Mouse (Mus musculus) bone marrow macrophage, adult 2 months (primary cell): ENCODE results near the gene Prmt3. TPM values are rescaled to one million over a fixed set of nuclear protein-coding genes. Genes with fewer than 3 reads are reported as not detected.

ENCODE experiments used
- H3K27ac ChIP-seq: 2 replicates; pipeline ENCODE4 v1.5.1; 2012; ENCODE audit warnings: low read depth, low read length; ENCODE audit not compliant: insufficient read depth
- H3K4me1 ChIP-seq: 2 replicates; pipeline ENCODE4 v1.6.1; 2012; ENCODE audit warnings: low read length; ENCODE audit not compliant: control insufficient read depth, insufficient read depth
- H3K4me3 ChIP-seq: 2 replicates; pipeline ENCODE4 v1.5.1; 2012; ENCODE audit warnings: mild to moderate bottlenecking, low read length, moderate library complexity; ENCODE audit not compliant: insufficient read depth
- CTCF ChIP-seq: IDR thresholded peaks from 2 replicates; pipeline ENCODE4 v1.5.1; 2012; ENCODE audit warnings: low read depth, mild to moderate bottlenecking, low read length, moderate library complexity
- POLR2A ChIP-seq: IDR thresholded peaks from 2 replicates; pipeline ENCODE4 v1.6.1; 2012; ENCODE audit warnings: mild to moderate bottlenecking, low read depth, low read length, borderline replicate concordance
- polyA plus RNA-seq: library from polyadenylated mRNA; stranded (reverse); fragments of >200 nt; gene quantifications from 2 replicates; pipeline ENCODE4 v1.2.4, GENCODE M21; 2012; ENCODE audit not compliant: missing spikeins, insufficient read depth, insufficient read length

The Prmt3 gene
- polyA plus RNA-seq, 1 experiment: 9.2 TPM

DNA sequence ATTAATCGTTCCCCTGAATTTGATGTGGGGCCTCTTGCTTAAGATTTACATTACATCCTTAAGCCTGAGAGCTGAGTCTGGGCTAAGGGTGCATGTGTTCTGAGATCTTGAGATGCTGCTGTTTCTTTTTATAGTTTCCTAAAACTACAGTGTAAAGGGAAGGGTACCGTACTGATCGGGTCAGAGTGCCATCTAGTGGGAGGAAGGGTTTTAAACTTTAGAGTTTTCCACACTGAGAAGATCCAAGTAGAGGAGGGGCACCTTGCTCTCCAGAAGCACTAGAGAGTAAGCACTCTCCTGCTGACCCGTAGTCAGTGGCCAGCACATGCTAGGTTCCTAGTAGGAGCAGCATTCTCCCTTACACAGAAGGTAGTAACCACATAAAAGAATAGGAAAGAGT is 33.2 kb downstream of the Prmt3 start:
- Histone ChIP-seq H3K4me3 (no peak overlapping the region), H3K27ac (no peak overlapping the region), H3K4me1 (no peaks in the 10 kb centered on the region)
- TF ChIP-seq POLR2A: no peak
- no peak for TF ChIP-seq CTCF

GRCm38 (mm10) chr7:49819393-49819792 is 41.2 kb downstream of the Prmt3 start:
- no peak overlapping the region for H3K4me3 ChIP-seq
- H3K4me1 ChIP-seq: no peaks in the 10 kb centered on the region
- no peak for TF ChIP-seq POLR2A
- no peak for TF ChIP-seq CTCF
- no peak overlapping the region for H3K27ac ChIP-seq

DNA sequence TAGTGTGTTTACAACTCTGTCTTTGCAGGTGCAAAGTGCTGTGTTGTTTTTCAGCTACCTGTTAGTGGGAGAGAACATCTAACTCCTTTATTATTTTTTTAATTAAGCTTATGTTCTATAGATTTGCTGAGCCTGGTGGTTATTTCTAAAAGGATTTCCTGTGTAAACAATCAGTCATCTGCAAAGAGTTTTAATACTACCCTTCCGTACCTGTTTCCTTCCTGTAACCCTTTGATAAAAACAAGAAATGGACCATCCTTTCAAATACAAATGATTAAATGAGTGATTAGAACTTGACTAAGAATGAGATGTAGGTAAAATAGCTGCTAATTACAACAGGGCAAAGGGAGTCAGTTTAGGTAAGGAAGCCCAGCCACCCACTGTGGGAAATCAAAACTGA is 43.2 kb downstream of the Prmt3 start:
- Histone ChIP-seq H3K4me1 (no peaks in the 10 kb centered on the region), H3K27ac (no peak overlapping the region), H3K4me3 (no peak overlapping the region)
- TF ChIP-seq CTCF (no peak), POLR2A (no peak)

DNA sequence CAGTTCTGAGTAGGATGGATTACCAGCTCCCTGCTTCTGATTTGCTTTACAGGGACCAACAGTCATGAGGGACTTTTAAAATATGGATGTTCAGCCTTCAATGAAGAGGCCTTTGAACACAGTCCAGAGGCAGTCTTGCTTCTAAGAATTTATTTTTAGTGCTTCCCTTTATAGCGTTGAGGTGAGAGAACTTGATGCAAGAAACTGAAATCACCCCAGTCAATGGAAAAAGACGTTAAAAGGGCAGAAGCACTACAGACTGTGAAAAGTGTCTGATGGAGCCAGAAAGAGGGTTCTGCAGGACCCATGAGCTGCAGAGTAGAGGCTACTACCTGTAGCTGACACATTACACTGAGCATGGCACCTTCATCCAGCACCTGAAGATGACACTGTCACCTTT is 43.9 kb downstream of the Prmt3 start:
- no peak overlapping the region for H3K4me3 ChIP-seq
- no peaks in the 10 kb centered on the region for H3K4me1 ChIP-seq
- H3K27ac ChIP-seq: no peak overlapping the region
- TF ChIP-seq POLR2A (no peak), CTCF (no peak)

DNA sequence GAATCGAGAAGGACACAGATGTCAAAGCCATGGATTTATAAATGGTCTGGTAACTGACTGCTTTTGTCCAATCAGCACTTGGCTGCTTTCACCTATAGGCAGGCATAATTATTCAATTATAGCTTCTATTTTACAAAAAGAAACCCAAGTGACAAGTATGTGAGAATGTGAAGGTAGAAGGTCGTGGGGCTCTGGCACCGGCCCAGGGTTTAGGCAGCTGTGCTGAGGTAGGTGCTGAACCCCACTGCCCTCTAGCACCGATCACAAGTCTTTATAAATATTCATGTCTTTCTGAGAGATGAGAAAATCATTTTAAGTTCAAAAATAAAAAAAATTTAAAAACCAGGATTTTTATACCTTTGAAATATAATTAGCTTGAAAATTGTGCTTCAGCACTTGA is 45.4 kb downstream of the Prmt3 start:
- TF ChIP-seq CTCF (no peak), POLR2A (no peak)

DNA sequence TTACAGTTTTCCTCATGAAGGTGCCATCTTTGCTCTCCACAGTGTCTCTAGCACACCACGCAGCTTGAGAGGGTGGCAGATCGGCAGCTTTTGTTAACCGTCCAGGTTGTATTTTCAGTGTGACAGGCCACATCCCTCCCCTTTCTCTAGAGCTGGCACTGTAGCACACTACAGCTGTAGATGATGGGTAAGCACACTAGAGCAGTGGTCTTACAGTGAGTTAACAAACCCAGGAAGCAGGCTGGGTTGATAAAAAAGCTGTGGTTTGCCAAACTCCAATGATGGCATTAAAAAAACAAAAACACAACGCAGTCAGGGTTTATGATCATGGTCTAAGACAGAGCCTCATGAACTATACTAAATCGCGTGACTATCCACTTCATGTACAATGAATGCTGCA is 45.9 kb downstream of the Prmt3 start:
- Histone ChIP-seq H3K27ac (no peak overlapping the region), H3K4me3 (no peak overlapping the region), H3K4me1 (no peaks in the 10 kb centered on the region; the same call in 1 of the 2 replicates)
- TF ChIP-seq POLR2A (no peak), CTCF (no peak)

More for the DNA sequence above, 45.4 kb downstream of the Prmt3 start:
- Histone ChIP-seq H3K27ac (no peak overlapping the region), H3K4me1 (no peaks in the 10 kb centered on the region; the same call in 1 of the 2 replicates), H3K4me3 (no peak overlapping the region)

DNA sequence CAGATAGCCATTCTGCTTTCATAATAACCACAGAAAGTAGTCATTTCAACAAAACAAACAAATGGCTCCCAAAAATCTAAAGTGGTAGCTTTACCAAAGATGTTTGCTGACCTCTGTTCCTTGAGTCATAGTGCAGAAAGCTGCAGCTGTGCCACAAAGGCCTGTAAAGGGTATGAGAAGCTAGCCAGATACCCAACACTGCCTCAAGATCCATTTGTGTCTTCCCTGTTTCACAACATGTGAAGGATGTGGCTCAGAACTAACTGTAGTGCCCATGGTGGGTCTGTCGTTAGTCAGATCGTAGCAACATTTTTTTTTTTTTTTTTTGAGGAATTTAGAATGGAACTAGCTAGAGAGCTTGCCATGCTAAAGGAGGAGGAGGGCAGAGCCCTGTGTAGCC is 46.4 kb downstream of the Prmt3 start:
- TF ChIP-seq CTCF (no peak), POLR2A (no peak)
- H3K4me3 ChIP-seq: no peak overlapping the region
- H3K27ac ChIP-seq: no peak overlapping the region
- no peaks in the 10 kb centered on the region; the same call in 1 of the 2 replicates for H3K4me1 ChIP-seq

- Histone ChIP-seq H3K4me3 (no peak overlapping the region), H3K27ac (no peak overlapping the region), H3K4me1 (no peaks in the 10 kb centered on the region; the same call in 1 of the 2 replicates)
- TF ChIP-seq CTCF (no peak), POLR2A (no peak)
Observed at GRCm38 (mm10) chr7:49825492-49825891, 47.3 kb downstream of the Prmt3 start.

DNA sequence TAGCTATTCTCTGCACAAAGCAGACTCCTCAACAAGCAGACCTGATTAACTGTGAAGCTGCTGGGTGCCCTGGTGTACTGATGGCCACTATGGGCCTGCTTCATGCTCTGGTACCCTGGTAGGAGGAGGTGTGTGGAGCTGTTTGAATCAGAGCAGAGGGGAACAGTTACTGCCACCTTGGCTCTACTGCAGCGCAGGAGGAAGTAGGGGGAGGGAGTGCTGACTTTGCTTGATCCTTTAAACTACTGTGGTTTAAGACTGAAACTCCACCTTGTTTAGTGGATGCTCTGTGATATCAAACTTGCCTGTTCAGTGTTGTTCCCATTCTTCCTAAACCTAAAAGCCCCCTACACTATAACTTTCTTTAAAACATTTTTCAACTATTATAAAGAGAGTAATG is 49.8 kb downstream of the Prmt3 start:
- Histone ChIP-seq H3K27ac (no peak overlapping the region), H3K4me3 (no peak overlapping the region), H3K4me1 (no peaks in the 10 kb centered on the region; the same call in 1 of the 2 replicates)
- no peak for TF ChIP-seq POLR2A
- TF ChIP-seq CTCF: no peak

- no peak for TF ChIP-seq POLR2A
- no peak for TF ChIP-seq CTCF
- no peak overlapping the region for H3K4me3 ChIP-seq
- no peak overlapping the region for H3K27ac ChIP-seq
- peaks cover 11% of the 10 kb centered on the region for H3K4me1 ChIP-seq
Observed at GRCm38 (mm10) chr7:49842366-49843282, 64.5 kb downstream of the Prmt3 start.
